Mouse (Mus musculus) hindbrain, embryonic 11.5 days (tissue): Measurements from ENCODE around the gene 1700030K09Rik. TPM values are rescaled to one million over a fixed set of nuclear protein-coding genes. Genes with fewer than 3 reads are reported as not detected.

Experiments
- ATAC-seq: fragments of 200-750 bp; cut with Nextera tagmentation; 2 replicates; pipeline ENCODE4 v1.8.0; 2017; ENCODE audit warnings: mild to moderate bottlenecking, moderate TSS enrichment, moderate library complexity; ENCODE audit not compliant: low FRiP score
- DNase-seq: peaks from one replicate; pipeline ENCODE4 v3.0.0-alpha.2; 2015; ENCODE audit warnings: low spot score
- H3K27ac ChIP-seq: fragments of 300-500 bp; sonication (generic); 2 replicates; pipeline ENCODE4 v1.5.1; 2014; ENCODE audit warnings: mild to moderate bottlenecking, low read depth, low read length
- H3K27me3 ChIP-seq: fragments of 300-500 bp; sonication (generic); 2 replicates; pipeline ENCODE4 v1.6.1; 2014; ENCODE audit warnings: mild to moderate bottlenecking, low read length, moderate library complexity, mixed read lengths; ENCODE audit not compliant: control insufficient read depth, insufficient read depth
- H3K36me3 ChIP-seq: fragments of 300-500 bp; sonication (generic); 2 replicates; pipeline ENCODE4 v1.6.1; 2014; ENCODE audit warnings: mild to moderate bottlenecking, low read length, moderate library complexity, mixed read lengths; ENCODE audit not compliant: control insufficient read depth, insufficient read depth
- H3K4me1 ChIP-seq: fragments of 300-500 bp; sonication (generic); replicated peaks from 2 replicates; pipeline ENCODE4 v1.6.1; 2014; ENCODE audit warnings: low read length, mixed read lengths; ENCODE audit not compliant: control insufficient read depth, insufficient read depth
- H3K4me2 ChIP-seq: fragments of 300-500 bp; sonication (generic); replicated peaks from 2 replicates; pipeline ENCODE4 v1.6.1; 2014; ENCODE audit warnings: mild to moderate bottlenecking, low read depth, low read length
- H3K4me3 ChIP-seq: fragments of 300-500 bp; sonication (generic); 2 replicates; pipeline ENCODE4 v1.5.1; 2014; ENCODE audit warnings: low read depth, low read length
- H3K9ac ChIP-seq: fragments of 300-500 bp; sonication (generic); 2 replicates; pipeline ENCODE4 v1.6.1; 2014; ENCODE audit warnings: low read depth, low read length
- H3K9me3 ChIP-seq: fragments of 300-500 bp; sonication (generic); 2 replicates; pipeline ENCODE4 v1.6.1; 2016; ENCODE audit warnings: low read length; ENCODE audit not compliant: control insufficient read depth
- WGBS: fragments of 180-500 bp; shearing (Covaris S2); extraction: QIAGEN DNeasy Blood & Tissue Kit; methylation state at CpG from one replicate; pipeline ENCODE4 v1.1.7; 2014; 5-methylcytosine and 5-hydroxymethylcytosine counted together
- polyA plus RNA-seq: library from polyadenylated mRNA; unstranded; fragments of >200 nt; fragmentation: Nextera tagmentation; extraction: Ambion mirVana; gene quantifications from 2 replicates; pipeline ENCODE4 v1.2.1, GENCODE M21; 2014

1700030K09Rik gene
- polyA plus RNA-seq: 11.4 and 13.4 TPM in 2 replicates

GRCm38 (mm10) chr8:72443338-72443993, at the start of gene 1700030K09Rik, which contains the start of gene Calr3:
TSS of gene 1700030K09Rik (plus strand) at chr8:72443880.
TSS of gene Calr3 (minus strand) at chr8:72443870.
- Histone ChIP-seq H3K9me3 (no peaks in the 10 kb centered on the region), H3K4me3 (peak within 1 kb of the TSS; percentile 36), H3K4me2 (peak within 1 kb of the TSS; percentile 57), H3K9ac (peak within 1 kb of the TSS; percentile 72), H3K27me3 (no peaks in the 10 kb centered on the region), H3K4me1 (0 out of 2 replicates have a peak, but pooled peaks cover 2% of the 10 kb centered on the region), H3K27ac (no peak within 1 kb of the TSS), H3K36me3 (no peaks in the 10 kb centered on the region)
- ATAC-seq (peak; percentile 99), DNase-seq (peak; percentile 99)
- 6% methylated on average over 34 of the region's 34 CpGs for WGBS

DNA sequence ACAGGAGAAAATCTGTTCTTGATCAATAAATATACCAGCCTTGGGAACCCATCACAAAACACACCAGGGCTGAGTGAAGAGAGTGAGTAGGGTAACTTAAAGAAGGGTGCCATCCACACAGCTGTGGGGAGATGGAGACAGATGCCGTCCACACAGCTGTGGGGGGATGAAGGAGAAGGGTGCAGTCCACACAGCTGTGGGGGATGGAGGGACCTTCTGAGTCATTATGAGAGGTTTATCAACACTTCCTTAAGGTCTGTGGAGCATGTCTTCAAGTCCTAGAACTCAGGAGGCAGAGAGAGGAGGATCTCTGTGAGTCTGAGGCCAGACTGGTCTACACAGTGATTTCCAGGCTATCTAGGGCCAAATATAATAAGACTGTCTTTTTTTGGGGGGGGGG, 42.3 kb upstream of the 1700030K09Rik start:
- WGBS: 76% methylated on average over 1 of the region's 1 CpGs

GRCm38 (mm10) chr8:72402981-72403380, 40.7 kb upstream of the 1700030K09Rik start:
- Histone ChIP-seq H3K27ac (no peak overlapping the region), H3K4me1 (no peaks in the 10 kb centered on the region), H3K9ac (no peak overlapping the region), H3K4me3 (no peak overlapping the region), H3K9me3 (no peaks in the 10 kb centered on the region), H3K36me3 (0 out of 2 replicates have a peak, but pooled peaks cover 3% of the 10 kb centered on the region), H3K4me2 (no peak overlapping the region), H3K27me3 (no peaks in the 10 kb centered on the region)
- WGBS: 90% methylated on average over 3 of the region's 3 CpGs
- ATAC-seq: no peak
- DNase-seq: no peak

More for the DNA sequence above, 42.3 kb upstream of the 1700030K09Rik start:
- Histone ChIP-seq H3K9ac (no peak overlapping the region), H3K27ac (no peak overlapping the region), H3K9me3 (no peaks in the 10 kb centered on the region), H3K27me3 (no peaks in the 10 kb centered on the region), H3K4me3 (no peak overlapping the region), H3K36me3 (0 out of 2 replicates have a peak, but pooled peaks cover 3% of the 10 kb centered on the region), H3K4me1 (no peaks in the 10 kb centered on the region), H3K4me2 (no peak overlapping the region)
- DNase-seq (no peak), ATAC-seq (no peak)

- no peak overlapping the region for H3K9ac ChIP-seq
- no peak overlapping the region for H3K27ac ChIP-seq
- H3K9me3 ChIP-seq: no peaks in the 10 kb centered on the region
- H3K36me3 ChIP-seq: no peaks in the 10 kb centered on the region
- no peak overlapping the region for H3K4me3 ChIP-seq
- ATAC-seq: no peak
- no peaks in the 10 kb centered on the region for H3K27me3 ChIP-seq
- 94% methylated on average over 1 of the region's 1 CpGs for WGBS
- H3K4me1 ChIP-seq: no peaks in the 10 kb centered on the region
- no peak for DNase-seq
- H3K4me2 ChIP-seq: no peak overlapping the region
These were observed 35.8 kb upstream of the 1700030K09Rik start for GRCm38 (mm10) chr8:72407878-72408277.

GRCm38 (mm10) chr8:72409443-72409842, 34.2 kb upstream of the 1700030K09Rik start:
- WGBS: 79% methylated on average over 3 of the region's 3 CpGs
- H3K36me3 ChIP-seq: no peaks in the 10 kb centered on the region
- H3K4me3 ChIP-seq: no peak overlapping the region
- no peaks in the 10 kb centered on the region for H3K4me1 ChIP-seq
- no peaks in the 10 kb centered on the region for H3K27me3 ChIP-seq
- no peak overlapping the region for H3K27ac ChIP-seq
- no peak overlapping the region for H3K4me2 ChIP-seq
- no peak for ATAC-seq
- DNase-seq: no peak
- H3K9ac ChIP-seq: no peak overlapping the region
- no peaks in the 10 kb centered on the region for H3K9me3 ChIP-seq

DNA sequence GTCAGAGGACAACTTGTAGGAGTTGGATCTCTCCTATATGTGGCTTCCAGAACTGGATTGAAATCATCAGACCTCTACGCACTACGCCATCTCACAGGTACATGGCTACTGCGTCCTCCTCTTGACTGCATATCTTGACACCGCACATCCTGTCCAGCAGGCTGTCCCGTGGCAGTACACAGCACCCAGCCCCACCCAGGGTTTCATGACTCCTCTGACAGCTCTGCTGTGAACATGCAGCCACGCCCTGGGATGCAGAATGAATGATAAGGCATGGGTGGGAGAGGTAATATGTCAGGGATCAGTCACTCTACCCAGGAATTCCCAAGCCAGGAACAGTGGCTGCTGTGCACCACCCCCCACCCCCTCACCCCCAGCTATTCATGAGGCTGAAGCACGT, 29.8 kb upstream of the 1700030K09Rik start:
- no peak overlapping the region for H3K27ac ChIP-seq
- 90% methylated on average over 7 of the region's 7 CpGs for WGBS
- H3K9me3 ChIP-seq: no peaks in the 10 kb centered on the region
- ATAC-seq (no peak), DNase-seq (no peak)
- H3K4me1 ChIP-seq: 0 out of 2 replicates have a peak, but pooled peaks cover under 1% of the 10 kb centered on the region
- no peak overlapping the region for H3K4me2 ChIP-seq
- no peak overlapping the region for H3K4me3 ChIP-seq
- no peaks in the 10 kb centered on the region for H3K27me3 ChIP-seq
- no peak overlapping the region for H3K9ac ChIP-seq
- no peaks in the 10 kb centered on the region for H3K36me3 ChIP-seq

- H3K9me3 ChIP-seq: no peaks in the 10 kb centered on the region
- no peak overlapping the region for H3K4me2 ChIP-seq
- H3K4me1 ChIP-seq: peaks cover 9% of the 10 kb centered on the region
- ATAC-seq (no peak), DNase-seq (no peak)
- H3K9ac ChIP-seq: no peak overlapping the region
- no peak overlapping the region for H3K4me3 ChIP-seq
- WGBS: 97% methylated on average over 2 of the region's 2 CpGs
- H3K27ac ChIP-seq: no peak overlapping the region
- no peaks in the 10 kb centered on the region for H3K36me3 ChIP-seq
- H3K27me3 ChIP-seq: no peaks in the 10 kb centered on the region
These were observed 28.4 kb upstream of the 1700030K09Rik start for GRCm38 (mm10) chr8:72415252-72415651.

- no peak for DNase-seq
- 92% methylated on average over 4 of the region's 4 CpGs for WGBS
- no peak for ATAC-seq
- Histone ChIP-seq H3K4me2 (no peak overlapping the region), H3K36me3 (no peaks in the 10 kb centered on the region), H3K4me3 (no peak overlapping the region), H3K9ac (no peak overlapping the region), H3K4me1 (peaks cover 12% of the 10 kb centered on the region), H3K9me3 (no peaks in the 10 kb centered on the region), H3K27me3 (no peaks in the 10 kb centered on the region), H3K27ac (no peak overlapping the region)
These were observed 25.6 kb upstream of the 1700030K09Rik start for GRCm38 (mm10) chr8:72418073-72418472.
